8 mouse cellular contexts compared by ENCODE assay signal in genomic region chr13:36203014-36203413, GRCm38 (mm10).
A peak's percentile ranks its signal among the peaks of the same experiment; 100 is the strongest.
DNase-seq lines count a peak whose midpoint lies in the region; ATAC-seq lines count a peak whose summit lies in the region.

No protein-coding gene starts in this region.

- H3K27me3 ChIP-seq in heart, embryonic 10.5 days (ENCODE audit: insufficient read depth, poor library complexity, severe bottlenecking) = no peaks in the 10 kb centered on the region

- H3K9me3 ChIP-seq in heart, embryonic 10.5 days = no peaks in the 10 kb centered on the region

- no peak overlapping the region for H3K4me3 ChIP-seq in heart, embryonic 10.5 days

- H3K27ac ChIP-seq in heart, embryonic 10.5 days = no peak overlapping the region

- peak; percentile 84 for ATAC-seq in granulocyte monocyte progenitor cell, adult 5-6 weeks (replicated peaks; ENCODE audit: poor library complexity, severe bottlenecking)

- H3K36me3 ChIP-seq in heart, embryonic 10.5 days = peaks cover 4% of the 10 kb centered on the region; the same call in 1 of the 2 replicates

- no peaks in the 10 kb centered on the region for H3K4me1 ChIP-seq in heart, embryonic 10.5 days

- 72% methylated on average over 6 of the region's 6 CpGs for WGBS in heart, embryonic 10.5 days

- DNase-seq in heart, embryonic 10.5 days (ENCODE audit: low spot score) = peak; percentile 91
- no peak for DNase-seq in heart, adult 9 months (ENCODE audit: low spot score in 2 of 2)
- peak; percentile 77 for DNase-seq in spleen, adult 12 weeks (ENCODE audit: low spot score)
- no peak for DNase-seq in spleen, adult 18-20 months
- no peak for DNase-seq in cerebellum, adult 11 months
- DNase-seq in layer of hippocampus, adult 8-10 months (ENCODE audit: low spot score in 2 of 2) = no peak
- DNase-seq in urinary bladder, postnatal 36 days (ENCODE audit: low spot score in 2 of 2) = no peak

Comparison
In these comparisons a context has a peak if more than half of its experiments do, and no peak if none do; other contexts are left out.
1. DNase-seq: peak in heart, embryonic 10.5 days (single experiment) and spleen, adult 12 weeks (single experiment); none in heart, adult 9 months (0 of 2), spleen, adult 18-20 months (0 of 2), cerebellum, adult 11 months (single experiment), layer of hippocampus, adult 8-10 months (0 of 2) and urinary bladder, postnatal 36 days (0 of 2).